Mouse (Mus musculus): ENCODE data around the gene Acap1. TPM values are rescaled to one million over a fixed set of nuclear protein-coding genes. Genes with fewer than 3 reads are reported as not detected.
A peak's percentile ranks its signal among the peaks of the same experiment; 100 is the strongest.

Acap1 gene
- total and polyA plus RNA-seq, 3 experiments: 39.6 to 70.9 (median 58.2) TPM

- Histone ChIP-seq H3K79me2 (replicated peaks; ENCODE audit: control insufficient read depth, extremely low read depth, insufficient read depth, poor library complexity, severe bottlenecking) (no peaks in the 10 kb centered on the region), H3K9ac (ENCODE audit: insufficient read depth, low read depth) (peak within 1 kb of the TSS; percentile 56), H3K27me3 (replicated peaks) (no peaks in the 10 kb centered on the region), H3K4me2 (ENCODE audit: insufficient read depth, low read depth, poor library complexity, severe bottlenecking) (peak within 1 kb of the TSS; percentile 41), H3K36me3 (replicated peaks in 1 of 2; ENCODE audit: control insufficient read depth in 1 of 2, insufficient read depth in 1 of 2, low read length in 1 of 2) (peaks cover 18 to 60% of the 10 kb centered on the region in 2 experiments), H3K9me3 (replicated peaks; ENCODE audit: low read length) (peaks cover 10% of the 10 kb centered on the region), H3K4me3 (replicated peaks in 1 of 3; ENCODE audit: low read depth in 2 of 3, low read length in 2 of 3, poor library complexity in 1 of 3) (peak within 1 kb of the TSS; percentile 50 to 74 (median 57)), H3K27ac (ENCODE audit: insufficient read depth, low read depth) (peak within 1 kb of the TSS; percentile 63), H3K4me1 (ENCODE audit: control insufficient read depth in 1 of 2, insufficient read depth in 2 of 2) (peaks cover 21 to 56% of the 10 kb centered on the region in 2 experiments)
- in situ Hi-C loops (cut with MboI; ENCODE audit: low pct_ligation_motif_present, low pct_unique_long_range_greater_than_20kb, low sequenced_read_pairs): loop anchor here (5.0 kb wide), 1 partner anchor 36 kb away; no protein-coding TSS in a partner anchor
- peak; percentile 95 for DNase-seq (ENCODE audit: extremely low read depth)
- dilution Hi-C loops (cut with MboI; ENCODE audit: extremely low pct_ligation_motif_present, extremely low pct_unique_long_range_greater_than_20kb, low sequenced_read_pairs): no loop called here
- peak; percentile 86 for TF ChIP-seq POLR2A (IDR thresholded peaks at IDR 0.05; ENCODE audit: low read depth, low read length)
- no peak for TF ChIP-seq POLR2AphosphoS2 (IDR thresholded peaks at IDR 0.05; ENCODE audit: low read depth, low read length)
- peak; percentile 22 for TF ChIP-seq UBTF (IDR thresholded peaks at IDR 0.05; ENCODE audit: low read depth, low read length)
- TF ChIP-seq NRF1 (IDR thresholded peaks at IDR 0.05; ENCODE audit: low read depth, low read length): peak; percentile 19; the same call in 1 of the 2 replicates
- TF ChIP-seq KAT2A (IDR thresholded peaks at IDR 0.05; ENCODE audit: insufficient replicate concordance, low read length): no peak
- TF ChIP-seq USF1 (IDR thresholded peaks at IDR 0.05; ENCODE audit: low read depth, low read length): no peak
- TF ChIP-seq NELFE (IDR thresholded peaks at IDR 0.05; ENCODE audit: low read depth, low read length): peak; percentile 74
- TF ChIP-seq ETS1 (conservative IDR thresholded peaks at IDR 0.05; ENCODE audit: low read depth, low read length): no peak
- TF ChIP-seq ELF1 (IDR thresholded peaks at IDR 0.05; ENCODE audit: low read depth, low read length): peak; percentile 90
- peak; percentile 65; the same call in 1 of the 2 replicates for TF ChIP-seq MEF2A (IDR thresholded peaks at IDR 0.05; ENCODE audit: borderline replicate concordance, low read depth, low read length)
- 0 out of 2 replicates have a peak, but pooled peaks have one; percentile 19 for TF ChIP-seq TBP (conservative IDR thresholded peaks at IDR 0.05; ENCODE audit: low read depth, low read length)
- no peak for TF ChIP-seq ZNF384 (IDR thresholded peaks at IDR 0.05; ENCODE audit: low read depth, low read length)
- TF ChIP-seq CHD2 (IDR thresholded peaks at IDR 0.05; ENCODE audit: low read length): no peak
- TF ChIP-seq RAD21 (IDR thresholded peaks at IDR 0.05; ENCODE audit: low read depth, low read length): peak; percentile 68
- TF ChIP-seq BHLHE40 (IDR thresholded peaks at IDR 0.05; ENCODE audit: low read depth, low read length): peak; percentile 50
- no peak for TF ChIP-seq CHD1 (IDR thresholded peaks at IDR 0.05; ENCODE audit: low read depth, low read length)
- no peak for TF ChIP-seq GABPA (IDR thresholded peaks at IDR 0.05; ENCODE audit: insufficient replicate concordance, low read depth, low read length)
- TF ChIP-seq MXI1 (IDR thresholded peaks at IDR 0.05; ENCODE audit: low read depth, low read length): peak; percentile 66
- TF ChIP-seq MYC (IDR thresholded peaks at IDR 0.05; ENCODE audit: low read depth, low read length): 0 out of 2 replicates have a peak, but pooled peaks have one; percentile 36
- TF ChIP-seq SIN3A (IDR thresholded peaks at IDR 0.05; ENCODE audit: low read length): peak; percentile 83
- peak; percentile 78 for TF ChIP-seq TCF12 (IDR thresholded peaks at IDR 0.05; ENCODE audit: low read depth, low read length)
- TF ChIP-seq EP300 (IDR thresholded peaks at IDR 0.05; ENCODE audit: low read length): peak; percentile 32; the same call in 1 of the 2 replicates
- TF ChIP-seq ZC3H11A (IDR thresholded peaks at IDR 0.05; ENCODE audit: low read depth, low read length): peak; percentile 10; the same call in 1 of the 2 replicates
- no peak for TF ChIP-seq JUND (conservative IDR thresholded peaks at IDR 0.05; ENCODE audit: low read depth, low read length)
- peak; percentile 50 for TF ChIP-seq HCFC1 (IDR thresholded peaks at IDR 0.05; ENCODE audit: low read depth, low read length)
- TF ChIP-seq MAX (IDR thresholded peaks at IDR 0.05; ENCODE audit: low read length): peak; percentile 78; the same call in 1 of the 2 replicates
- peak in 1 of 2 experiments; percentile 89; a peak in 2 of 4 replicates for TF ChIP-seq CTCF (conservative IDR thresholded peaks at IDR 0.05 in 1 of 2, IDR thresholded peaks at IDR 0.05 in 1 of 2; ENCODE audit: low read depth in 2 of 2, low read length in 2 of 2)
- no peak for TF ChIP-seq PAX5 (IDR thresholded peaks at IDR 0.05; ENCODE audit: low read length)
- no peak for TF ChIP-seq ZKSCAN1 (IDR thresholded peaks at IDR 0.05; ENCODE audit: borderline replicate concordance, low read depth, low read length)
- no peak for TF ChIP-seq E2F4 (IDR thresholded peaks at IDR 0.05; ENCODE audit: insufficient replicate concordance, low read depth, low read length)
- no peak for TF ChIP-seq RCOR1 (conservative IDR thresholded peaks at IDR 0.05; ENCODE audit: low read depth, low read length)
- TF ChIP-seq ZMIZ1 (IDR thresholded peaks at IDR 0.05; ENCODE audit: low read depth, low read length): peak; percentile 73
- peak; percentile 89 for TF ChIP-seq MAZ (IDR thresholded peaks at IDR 0.05; ENCODE audit: low read depth, low read length)
- no peak for TF ChIP-seq JUN (IDR thresholded peaks at IDR 0.05; ENCODE audit: insufficient read depth, low read depth, low read length)
- TF ChIP-seq MAFK (IDR thresholded peaks at IDR 0.05; ENCODE audit: insufficient replicate concordance, low read length): no peak
- TF ChIP-seq SMC3 (IDR thresholded peaks at IDR 0.05; ENCODE audit: low read depth, low read length): peak; percentile 88
- TF ChIP-seq USF2 (conservative IDR thresholded peaks at IDR 0.05; ENCODE audit: low read depth, low read length): no peak
- TF ChIP-seq IRF4 (IDR thresholded peaks at IDR 0.05; ENCODE audit: low read depth, low read length): peak; percentile 69
Measured at GRCm38 (mm10) chr11:69880853-69881603, 14.3 kb downstream of the Acap1 start, which contains the start of gene Kctd11. TSS of gene Kctd11 (minus strand) at chr11:69881406.

All from CH12.LX (cell line).